Mouse (Mus musculus): ENCODE data around the gene Tor1b. TPM values are rescaled to one million over a fixed set of nuclear protein-coding genes. Genes with fewer than 3 reads are reported as not detected.
"Not testable (repeated sequence)": the region's sequence is repeated elsewhere in the genome, so short reads cannot be mapped to it uniquely, and the experiment has no call there.

Gene Tor1b
- total RNA-seq, 1 experiment from 2014 or later, result 44.8 TPM

- peak in 1 of 2 experiments; percentile 59; a peak in 2 of 4 replicates for ATAC-seq (replicated peaks in 1 of 2; ENCODE audit: insufficient read depth in 1 of 2, low FRiP score in 2 of 2, low TSS enrichment in 1 of 2, low read depth in 1 of 2, poor library complexity in 2 of 2, severe bottlenecking in 2 of 2)
Measured at GRCm38 (mm10) chr2:30927844-30928628, 24.7 kb upstream of the Tor1b start.

- ATAC-seq (replicated peaks in 1 of 2; ENCODE audit: insufficient read depth in 1 of 2, low FRiP score in 2 of 2, low TSS enrichment in 1 of 2, low read depth in 1 of 2, poor library complexity in 2 of 2, severe bottlenecking in 2 of 2), result peak; percentile 80 to 84
Measured at GRCm38 (mm10) chr2:30928893-30929482, 23.8 kb upstream of the Tor1b start.

DNA sequence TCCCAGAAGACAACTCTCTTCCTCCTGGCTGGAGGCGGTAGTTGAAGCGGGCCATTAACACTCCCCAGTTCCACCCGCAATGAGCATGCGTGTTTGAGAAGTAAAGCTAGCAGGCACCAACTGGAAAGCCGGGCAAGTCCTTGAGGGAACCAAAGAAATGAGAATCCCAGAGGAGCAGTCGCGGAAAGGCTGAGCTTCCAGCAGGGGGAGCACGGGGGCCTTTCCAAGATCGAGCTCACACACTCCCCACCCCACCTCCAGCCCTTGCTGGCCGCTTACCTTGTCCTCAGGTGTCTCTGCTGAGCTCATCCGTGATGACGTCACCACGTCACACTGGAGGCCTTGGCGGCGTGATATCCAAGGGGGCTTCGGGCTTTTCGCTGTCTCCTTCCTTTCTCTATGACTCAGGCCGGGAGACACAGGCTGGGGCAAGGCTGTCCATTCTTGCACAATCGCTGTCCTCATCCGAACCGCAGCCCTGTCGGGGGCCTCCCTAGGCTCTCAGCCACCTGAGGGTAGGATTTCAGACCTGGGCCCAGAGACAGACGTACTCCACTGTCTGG is 23.2 kb upstream of the Tor1b start, which contains the start of gene Ptges:
Gene Ptges, minus strand, starts transcription at position 381 of the 563 bp plus-strand sequence.
- ATAC-seq (replicated peaks in 1 of 2; ENCODE audit: insufficient read depth in 1 of 2, low FRiP score in 2 of 2, low TSS enrichment in 1 of 2, low read depth in 1 of 2, poor library complexity in 2 of 2, severe bottlenecking in 2 of 2), result peak; percentile 14 to 41; a peak in 3 of 4 replicates

- not testable (repeated sequence) for ATAC-seq (replicated peaks in 1 of 2; ENCODE audit: insufficient read depth in 1 of 2, low FRiP score in 2 of 2, low TSS enrichment in 1 of 2, low read depth in 1 of 2, poor library complexity in 2 of 2, severe bottlenecking in 2 of 2)
Measured at GRCm38 (mm10) chr2:30930846-30931245, 21.9 kb upstream of the Tor1b start.

- ATAC-seq (replicated peaks in 1 of 2; ENCODE audit: insufficient read depth in 1 of 2, low FRiP score in 2 of 2, low TSS enrichment in 1 of 2, low read depth in 1 of 2, poor library complexity in 2 of 2, severe bottlenecking in 2 of 2), result no peak
Measured at GRCm38 (mm10) chr2:30931922-30932321, 20.8 kb upstream of the Tor1b start.

GRCm38 (mm10) chr2:30933032-30933431 is 19.7 kb upstream of the Tor1b start:
- no peak for ATAC-seq (replicated peaks in 1 of 2; ENCODE audit: insufficient read depth in 1 of 2, low FRiP score in 2 of 2, low TSS enrichment in 1 of 2, low read depth in 1 of 2, poor library complexity in 2 of 2, severe bottlenecking in 2 of 2)

DNA sequence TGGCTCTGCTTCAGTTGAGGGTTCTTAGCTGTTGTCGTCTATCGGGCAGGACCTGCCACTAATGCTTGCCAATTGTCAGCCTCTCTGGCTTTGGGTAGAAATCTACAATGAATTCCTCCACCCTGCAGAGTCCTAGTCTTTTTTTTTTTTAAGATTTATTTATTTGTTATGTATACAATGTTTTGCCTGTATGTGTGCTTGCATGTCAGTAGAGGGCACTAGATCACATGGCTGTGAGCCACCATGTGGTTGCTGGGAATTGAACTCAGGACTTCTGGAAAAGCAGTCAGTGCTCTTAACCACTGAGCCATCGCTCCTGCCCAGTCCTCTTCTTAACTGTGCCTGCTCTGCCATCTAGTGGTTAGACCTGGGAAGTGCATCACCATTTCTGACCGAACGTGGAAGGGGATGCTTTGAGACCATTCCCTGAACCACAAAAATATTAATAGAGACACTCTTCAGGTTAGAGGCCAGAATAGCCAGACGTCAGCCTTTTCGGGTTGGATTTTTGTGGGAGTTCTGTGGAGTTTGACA is 18.8 kb upstream of the Tor1b start:
- ATAC-seq (replicated peaks in 1 of 2; ENCODE audit: insufficient read depth in 1 of 2, low FRiP score in 2 of 2, low TSS enrichment in 1 of 2, low read depth in 1 of 2, poor library complexity in 2 of 2, severe bottlenecking in 2 of 2), result peak; percentile 57 to 58

- ATAC-seq (replicated peaks in 1 of 2; ENCODE audit: insufficient read depth in 1 of 2, low FRiP score in 2 of 2, low TSS enrichment in 1 of 2, low read depth in 1 of 2, poor library complexity in 2 of 2, severe bottlenecking in 2 of 2), result no peak
Measured at GRCm38 (mm10) chr2:30936808-30937207, 16.0 kb upstream of the Tor1b start.

GRCm38 (mm10) chr2:30937731-30938130 is 15.0 kb upstream of the Tor1b start:
- no peak for ATAC-seq (replicated peaks in 1 of 2; ENCODE audit: insufficient read depth in 1 of 2, low FRiP score in 2 of 2, low TSS enrichment in 1 of 2, low read depth in 1 of 2, poor library complexity in 2 of 2, severe bottlenecking in 2 of 2)

DNA sequence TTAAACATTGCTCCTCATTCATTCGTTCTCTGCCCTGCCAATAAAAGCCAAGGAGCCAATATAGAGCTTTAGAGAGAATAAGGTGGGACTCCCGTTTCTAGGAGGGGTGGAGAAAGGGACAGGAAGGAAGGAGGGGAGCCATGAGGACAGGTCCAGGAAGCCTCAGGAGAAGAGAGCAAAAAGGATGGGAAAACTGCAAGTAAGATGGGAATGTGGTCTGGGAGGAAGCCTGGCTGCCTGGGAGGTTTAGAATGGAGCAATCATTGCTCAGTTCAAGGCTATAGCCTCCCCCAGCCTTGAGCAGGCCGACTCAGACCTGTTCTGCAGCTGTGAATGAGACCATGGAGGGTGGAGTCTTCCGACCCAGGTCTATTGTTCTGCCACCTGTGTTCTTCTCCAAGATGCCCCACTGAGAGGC is 14.2 kb upstream of the Tor1b start:
- no peak for ATAC-seq (replicated peaks in 1 of 2; ENCODE audit: insufficient read depth in 1 of 2, low FRiP score in 2 of 2, low TSS enrichment in 1 of 2, low read depth in 1 of 2, poor library complexity in 2 of 2, severe bottlenecking in 2 of 2)

DNA sequence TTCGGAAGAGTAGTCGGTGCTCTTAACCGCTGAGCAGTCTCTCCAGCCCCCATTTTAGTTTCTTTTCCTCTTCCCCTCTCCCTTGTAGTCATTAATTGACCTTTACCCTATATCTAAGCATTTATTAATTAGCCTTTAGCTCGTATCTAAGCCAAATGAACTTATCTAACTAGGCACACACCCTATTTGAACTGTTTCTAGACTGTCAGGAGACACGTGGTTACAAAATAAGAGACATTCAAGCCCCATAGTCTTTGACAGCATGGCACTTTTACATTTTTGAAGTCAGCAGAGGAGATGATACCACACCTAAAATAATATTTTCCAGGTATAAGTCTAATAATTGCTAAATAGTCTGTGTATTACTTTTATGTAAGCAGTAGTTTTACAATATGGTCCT is 11.2 kb upstream of the Tor1b start:
- no peak for ATAC-seq (replicated peaks in 1 of 2; ENCODE audit: insufficient read depth in 1 of 2, low FRiP score in 2 of 2, low TSS enrichment in 1 of 2, low read depth in 1 of 2, poor library complexity in 2 of 2, severe bottlenecking in 2 of 2)

DNA sequence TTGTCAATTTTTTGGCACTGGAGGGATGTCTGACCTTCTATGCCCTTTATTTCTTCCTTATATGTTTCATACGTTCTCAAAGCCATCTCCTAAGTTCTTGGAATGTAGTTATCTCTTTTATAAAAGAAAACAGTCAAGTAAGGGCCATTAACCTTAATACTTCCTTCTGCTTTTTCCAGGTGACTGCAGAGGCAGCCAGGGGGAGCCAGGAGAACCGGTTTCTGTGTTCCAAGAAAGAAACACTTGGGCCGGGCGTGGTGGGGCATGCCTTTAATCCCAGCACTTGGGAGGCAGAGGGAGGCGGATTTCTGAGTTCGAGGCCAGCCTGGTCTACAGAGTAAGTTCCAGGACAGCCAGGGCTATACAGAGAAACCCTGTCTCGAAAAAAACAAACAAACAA is 10.6 kb upstream of the Tor1b start:
- ATAC-seq (replicated peaks in 1 of 2; ENCODE audit: insufficient read depth in 1 of 2, low FRiP score in 2 of 2, low TSS enrichment in 1 of 2, low read depth in 1 of 2, poor library complexity in 2 of 2, severe bottlenecking in 2 of 2), result not testable (repeated sequence)

DNA sequence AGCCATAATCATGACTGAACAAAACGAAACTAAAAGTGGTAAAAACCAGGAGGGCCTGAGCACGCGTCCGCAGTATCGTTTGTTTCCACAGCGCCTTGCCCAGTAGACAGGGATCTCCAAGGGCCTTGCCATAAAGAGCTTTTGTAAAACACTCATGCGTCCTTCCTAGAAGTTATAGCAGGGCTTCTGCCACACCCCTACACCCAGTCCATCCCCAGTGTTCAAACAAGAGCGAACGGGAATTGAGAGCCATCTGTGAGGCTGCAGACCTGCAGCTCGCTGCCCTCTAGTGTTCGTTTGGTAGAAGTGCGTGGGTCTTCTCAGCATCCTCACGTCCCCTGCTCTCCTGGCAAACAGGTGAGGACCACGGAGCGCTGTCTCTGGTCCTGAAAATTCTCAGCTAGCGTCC is 10.2 kb upstream of the Tor1b start:
- peak; percentile 93 to 97 for ATAC-seq (replicated peaks in 1 of 2; ENCODE audit: insufficient read depth in 1 of 2, low FRiP score in 2 of 2, low TSS enrichment in 1 of 2, low read depth in 1 of 2, poor library complexity in 2 of 2, severe bottlenecking in 2 of 2)

DNA sequence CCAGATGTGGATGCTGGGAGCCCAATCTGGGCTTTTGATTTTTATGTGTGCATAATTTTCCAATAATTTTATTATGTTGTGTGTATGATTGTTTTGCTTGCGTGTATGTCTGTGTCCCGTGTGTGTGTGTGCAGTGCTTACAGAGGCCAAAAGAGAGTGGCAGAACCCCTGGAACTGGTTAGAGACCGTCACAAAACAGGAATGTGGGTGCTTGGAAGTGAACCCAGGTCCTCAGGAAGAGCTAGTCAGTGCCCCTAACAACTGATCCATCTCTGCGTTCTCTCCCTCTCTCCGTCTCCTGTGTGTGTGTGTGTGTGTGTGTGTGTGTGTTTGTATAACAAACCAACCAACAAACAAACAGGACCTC is 319 bp upstream of the Tor1b start:
- no peak for ATAC-seq (replicated peaks in 1 of 2; ENCODE audit: insufficient read depth in 1 of 2, low FRiP score in 2 of 2, low TSS enrichment in 1 of 2, low read depth in 1 of 2, poor library complexity in 2 of 2, severe bottlenecking in 2 of 2)

DNA sequence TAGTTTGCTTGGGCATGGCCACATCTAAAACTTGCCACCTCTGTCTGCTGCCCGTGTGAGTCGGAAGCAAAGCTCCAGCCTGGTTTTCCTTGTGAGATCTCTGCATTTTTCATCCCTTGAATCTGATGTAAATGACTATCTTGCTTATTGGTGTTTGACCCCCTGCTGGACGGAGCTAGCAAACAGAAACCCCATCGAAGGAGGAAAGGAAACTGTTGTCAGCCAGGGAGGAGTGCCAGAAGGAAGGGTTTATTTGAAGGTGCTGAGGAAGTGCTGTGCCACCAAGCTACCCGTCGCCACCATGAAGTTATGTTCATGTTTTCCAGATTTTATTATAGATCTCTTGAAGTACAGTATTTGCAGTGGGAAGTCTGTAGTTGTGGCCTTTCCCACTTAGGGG is 2.0 kb downstream of the Tor1b start:
- ATAC-seq (replicated peaks in 1 of 2; ENCODE audit: insufficient read depth in 1 of 2, low FRiP score in 2 of 2, low TSS enrichment in 1 of 2, low read depth in 1 of 2, poor library complexity in 2 of 2, severe bottlenecking in 2 of 2), result peak; percentile 13 to 28; a peak in 1 of 4 replicates

- ATAC-seq (replicated peaks in 1 of 2; ENCODE audit: insufficient read depth in 1 of 2, low FRiP score in 2 of 2, low TSS enrichment in 1 of 2, low read depth in 1 of 2, poor library complexity in 2 of 2, severe bottlenecking in 2 of 2), result no peak
Measured at GRCm38 (mm10) chr2:30957511-30957910, 4.8 kb downstream of the Tor1b start.

DNA sequence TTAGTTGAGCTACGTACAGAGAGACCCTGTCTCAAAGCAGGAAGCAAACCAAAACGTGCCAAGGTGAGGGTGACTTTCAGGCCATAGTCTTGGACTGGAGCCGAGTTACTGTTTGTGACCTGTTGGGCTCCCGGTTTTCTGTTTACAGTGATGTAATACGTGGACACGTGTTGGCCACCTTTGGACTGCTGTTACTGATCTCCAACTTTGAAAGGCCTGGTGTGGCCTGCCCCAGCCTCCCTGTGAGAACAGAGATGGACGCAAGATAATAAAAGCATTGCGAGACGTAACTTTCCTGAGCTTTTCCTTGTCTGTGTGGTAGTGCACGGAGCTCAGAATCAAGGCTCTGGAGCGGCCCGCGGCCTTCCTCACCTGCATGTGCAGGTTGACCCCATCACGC is 6.0 kb downstream of the Tor1b start:
- no peak for ATAC-seq (replicated peaks in 1 of 2; ENCODE audit: insufficient read depth in 1 of 2, low FRiP score in 2 of 2, low TSS enrichment in 1 of 2, low read depth in 1 of 2, poor library complexity in 2 of 2, severe bottlenecking in 2 of 2)

- ATAC-seq (replicated peaks in 1 of 2; ENCODE audit: insufficient read depth in 1 of 2, low FRiP score in 2 of 2, low TSS enrichment in 1 of 2, low read depth in 1 of 2, poor library complexity in 2 of 2, severe bottlenecking in 2 of 2), result no peak
Measured at GRCm38 (mm10) chr2:30959856-30960255, 7.1 kb downstream of the Tor1b start.

Data from hematopoietic stem cell, adult 5-6 weeks (primary cell).